Mouse (Mus musculus) liver, embryonic 14.5 days (tissue): Measurements from ENCODE around the gene Gper1. TPM values are rescaled to one million over a fixed set of nuclear protein-coding genes. Genes with fewer than 3 reads are reported as not detected.
A peak's percentile ranks its signal among the peaks of the same experiment; 100 is the strongest.

Experiments used
- ATAC-seq: fragments of 200-750 bp; cut with Nextera tagmentation; 2 replicates; pipeline ENCODE4 v1.8.0; 2017; ENCODE audit warnings: moderate number of reproducible peaks, mild to moderate bottlenecking, moderate library complexity; ENCODE audit not compliant: insufficient read depth
- DNase-seq, 3 experiments: peaks; one replicate each; pipeline ENCODE4 v3.0.0-alpha.2; 2012 to 2013; ENCODE audit warnings: low read depth in 3 of 3, low spot score in 3 of 3
- H3K27ac ChIP-seq: fragments of 300-500 bp; sonication (generic); 2 replicates; pipeline ENCODE4 v1.5.1; 2014; ENCODE audit warnings: moderate library complexity, mild to moderate bottlenecking, control low read depth, inconsistent platforms
- H3K27me3 ChIP-seq: fragments of 300-500 bp; sonication (generic); 2 replicates; pipeline ENCODE4 v1.6.1; 2014; ENCODE audit warnings: mild to moderate bottlenecking, low read length, moderate library complexity; ENCODE audit not compliant: control insufficient read depth, insufficient read depth
- H3K36me3 ChIP-seq: fragments of 300-500 bp; sonication (generic); replicated peaks from 2 replicates; pipeline ENCODE4 v1.6.1; 2014; ENCODE audit warnings: low read depth; ENCODE audit not compliant: control insufficient read depth, insufficient read depth
- H3K4me1 ChIP-seq, 2 experiments: fragments of 200-500 bp in 1 of 2; fragments of 300-500 bp in 1 of 2; sonication (generic) in 1 of 2; replicated peaks; 2 replicates each; pipeline ENCODE4 v1.6.1; 2012 to 2014; ENCODE audit warnings: antibody characterized with exemption in 1 of 2, inconsistent platforms in 1 of 2, low read length in 1 of 2; ENCODE audit not compliant: control insufficient read depth in 2 of 2, insufficient read depth in 2 of 2
- H3K4me2 ChIP-seq: fragments of 300-500 bp; sonication (generic); 2 replicates; pipeline ENCODE4 v1.6.1; 2014; ENCODE audit warnings: low read depth, mild to moderate bottlenecking, control low read depth, moderate library complexity
- H3K4me3 ChIP-seq, 2 experiments: fragments of 200-500 bp in 1 of 2; fragments of 300-500 bp in 1 of 2; sonication (generic) in 1 of 2; 2 replicates each; pipeline ENCODE4 v1.5.1; 2012 to 2014; ENCODE audit warnings: low read depth in 2 of 2, low read length in 2 of 2, mild to moderate bottlenecking in 2 of 2, control low read depth in 1 of 2, inconsistent platforms in 1 of 2, moderate library complexity in 1 of 2; ENCODE audit not compliant: insufficient read depth in 1 of 2
- H3K9ac ChIP-seq: fragments of 300-500 bp; sonication (generic); replicated peaks from 2 replicates; pipeline ENCODE4 v1.6.1; 2014; ENCODE audit warnings: mild to moderate bottlenecking, control low read depth, moderate library complexity
- H3K9me3 ChIP-seq: fragments of 300-500 bp; sonication (generic); 2 replicates; pipeline ENCODE4 v1.6.1; 2016; ENCODE audit warnings: low read length, mixed read lengths; ENCODE audit not compliant: control insufficient read depth
- CTCF ChIP-seq: IDR thresholded peaks from 2 replicates; pipeline ENCODE4 v1.5.1; 2016; ENCODE audit warnings: antibody characterized with exemption, low read depth, control low read depth
- EP300 ChIP-seq: IDR thresholded peaks from 2 replicates; pipeline ENCODE4 v1.6.1; 2016; ENCODE audit warnings: antibody characterized with exemption, low read depth
- WGBS: fragments of 180-500 bp; shearing (Covaris S2); extraction: QIAGEN DNeasy Blood & Tissue Kit; methylation state at CpG from one replicate; pipeline ENCODE4 v1.1.7; 2014; ENCODE audit not compliant: insufficient replicate concordance; 5-methylcytosine and 5-hydroxymethylcytosine counted together
- polyA plus RNA-seq, 2 experiments: library from polyadenylated mRNA; depleted of rRNA in 1 of 2; stranded (reverse) in 1 of 2; unstranded in 1 of 2; fragments of >200 nt; fragmentation: Nextera tagmentation in 1 of 2; extraction: Ambion mirVana in 1 of 2; gene quantifications; 2 replicates each; pipeline versions ENCODE4 v1.2.1 to v1.2.3; 2012 to 2014

The Gper1 gene
- polyA plus RNA-seq (2012; rRNA removed), result 0.06 and 0.07 TPM in 2 replicates
- polyA plus RNA-seq (2014; fragmentation: Nextera tagmentation; extraction: Ambion mirVana), result 0.20 TPM in 1 of 2 replicates, not detected in the other

GRCm38 (mm10) chr5:139423026-139423865 lies at the start of gene Gper1:
Gene Gper1, plus strand, starts transcription at chr5:139423151.
- no peaks in the 10 kb centered on the region for H3K9me3 ChIP-seq
- no peaks in the 10 kb centered on the region for H3K4me1 ChIP-seq
- no peak within 1 kb of the TSS for H3K4me3 ChIP-seq
- ATAC-seq, result no peak
- no peak within 1 kb of the TSS for H3K4me2 ChIP-seq
- no peaks in the 10 kb centered on the region for H3K27me3 ChIP-seq
- TF ChIP-seq CTCF (no peak), EP300 (no peak)
- no peak for DNase-seq
- no peak within 1 kb of the TSS for H3K27ac ChIP-seq
- H3K9ac ChIP-seq, result no peak within 1 kb of the TSS
- no peaks in the 10 kb centered on the region for H3K36me3 ChIP-seq
- WGBS, result 76% methylated on average over 21 of the region's 21 CpGs

DNA sequence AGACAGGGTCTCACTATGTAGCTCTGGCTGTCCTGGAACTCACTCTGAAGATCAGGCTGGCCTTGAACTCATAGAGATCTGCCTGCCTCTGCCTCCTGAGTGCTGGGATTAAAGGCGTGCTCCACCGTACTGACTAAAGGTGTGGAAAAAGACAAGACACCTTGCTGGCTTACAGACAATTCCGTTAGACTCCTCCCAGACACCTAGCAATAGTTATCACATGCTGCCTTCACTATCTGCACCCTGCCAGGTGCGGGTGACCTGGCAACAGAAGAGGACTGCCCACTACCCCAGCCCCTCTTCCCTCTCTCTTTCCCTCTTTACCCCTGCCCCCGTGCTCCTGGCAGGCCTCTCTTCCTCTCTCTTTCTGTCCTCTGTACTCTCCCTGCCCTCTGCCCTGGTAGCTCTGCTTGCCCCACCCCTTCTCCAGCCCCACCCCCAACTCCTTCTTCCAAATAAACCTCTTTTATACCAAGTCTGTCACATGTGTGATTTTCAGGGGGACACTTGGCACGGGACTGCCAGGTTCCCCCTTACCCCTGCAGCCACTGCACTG lies 49.0 kb upstream of the Gper1 start:
- no peak for DNase-seq
- H3K4me1 ChIP-seq, result peaks cover 54 to 79% of the 10 kb centered on the region in 2 experiments
- H3K9ac ChIP-seq, result no peak overlapping the region
- no peaks in the 10 kb centered on the region for H3K36me3 ChIP-seq
- no peaks in the 10 kb centered on the region for H3K9me3 ChIP-seq
- no peaks in the 10 kb centered on the region for H3K27me3 ChIP-seq
- WGBS, result 49% methylated on average over 6 of the region's 6 CpGs
- H3K27ac ChIP-seq, result no peak overlapping the region
- TF ChIP-seq EP300 (no peak), CTCF (no peak)
- ATAC-seq, result no peak
- no peak overlapping the region for H3K4me2 ChIP-seq
- no peak overlapping the region for H3K4me3 ChIP-seq

GRCm38 (mm10) chr5:139374841-139375240 lies 48.1 kb upstream of the Gper1 start:
- Histone ChIP-seq H3K4me1 (peaks cover 63 to 84% of the 10 kb centered on the region in 2 experiments), H3K4me3 (no peak overlapping the region), H3K4me2 (no peak overlapping the region), H3K27ac (no peak overlapping the region), H3K9ac (no peak overlapping the region), H3K27me3 (no peaks in the 10 kb centered on the region), H3K9me3 (no peaks in the 10 kb centered on the region), H3K36me3 (no peaks in the 10 kb centered on the region)
- no peak for TF ChIP-seq EP300
- TF ChIP-seq CTCF, result no peak
- ATAC-seq (no peak), DNase-seq (no peak)
- WGBS, result 72% methylated on average over 2 of the region's 2 CpGs

GRCm38 (mm10) chr5:139377468-139378270 lies 45.3 kb upstream of the Gper1 start, which contains the start of gene Gpr146:
Gene Gpr146, plus strand, starts transcription at chr5:139377697.
- Histone ChIP-seq H3K9ac (peak within 1 kb of the TSS; percentile 37; the same call in 1 of the 2 replicates), H3K9me3 (no peaks in the 10 kb centered on the region), H3K4me1 (peaks cover 60 to 76% of the 10 kb centered on the region in 2 experiments), H3K4me3 (no peak within 1 kb of the TSS), H3K4me2 (peak within 1 kb of the TSS; percentile 41), H3K27ac (peak within 1 kb of the TSS; percentile 41), H3K36me3 (no peaks in the 10 kb centered on the region), H3K27me3 (no peaks in the 10 kb centered on the region)
- WGBS, result 25% methylated on average over 18 of the region's 18 CpGs
- no peak for DNase-seq
- no peak for ATAC-seq
- TF ChIP-seq EP300 (peak; percentile 31; the same call in 1 of the 2 replicates), CTCF (no peak)
